8 mouse cellular contexts compared by ENCODE assay signal in genomic region chr6:38552636-38553000, GRCm38 (mm10). TPM values are rescaled to one million over a fixed set of nuclear protein-coding genes. Genes with fewer than 3 reads are reported as not detected.
DNase-seq lines count a peak whose midpoint lies in the region; ATAC-seq and TF ChIP-seq lines count a peak whose summit lies in the region.

No protein-coding gene starts in this region.

- no peaks in the 10 kb centered on the region for H3K9me3 ChIP-seq in intestine, postnatal 0 days (ENCODE audit: control insufficient read depth)
- no peaks in the 10 kb centered on the region for H3K9me3 ChIP-seq in neural tube, embryonic 12.5 days

- TF ChIP-seq POLR2A in lung, adult 2 months (IDR thresholded peaks at IDR 0.05; ENCODE audit: borderline replicate concordance, extremely low read depth, low read depth, low read length): no peak
- no peak for TF ChIP-seq POLR2A in embryonic fibroblast, embryonic 13.5 days (IDR thresholded peaks at IDR 0.05; ENCODE audit: low read depth, low read length)

- ATAC-seq in intestine, postnatal 0 days: no peak
- no peak for ATAC-seq in neural tube, embryonic 12.5 days (ENCODE audit: low FRiP score, low read depth)

- DNase-seq in lung, adult 2 months: no peak
- no peak for DNase-seq in lung, postnatal 25 days (ENCODE audit: low spot score)
- no peak for DNase-seq in urinary bladder, postnatal 4 days (ENCODE audit: low spot score in 2 of 2)
- no peak for DNase-seq in spleen, postnatal 36 days (ENCODE audit: low spot score in 2 of 2)
- no peak for DNase-seq in kidney, postnatal 10 days

- no peaks in the 10 kb centered on the region for H3K27me3 ChIP-seq in intestine, postnatal 0 days (replicated peaks; ENCODE audit: control insufficient read depth, insufficient read depth, low read length)
- no peaks in the 10 kb centered on the region for H3K27me3 ChIP-seq in neural tube, embryonic 12.5 days (replicated peaks)

- no peak overlapping the region for H3K27ac ChIP-seq in embryonic fibroblast, embryonic 13.5 days (ENCODE audit: insufficient read depth, low read length)
- H3K27ac ChIP-seq in intestine, postnatal 0 days (ENCODE audit: low read depth, low read length): no peak overlapping the region
- H3K27ac ChIP-seq in neural tube, embryonic 12.5 days: no peak overlapping the region

- TF ChIP-seq CTCF in lung, adult 2 months (IDR thresholded peaks at IDR 0.05; ENCODE audit: insufficient read depth, low read length): no peak
- TF ChIP-seq CTCF in embryonic fibroblast, embryonic 13.5 days (IDR thresholded peaks at IDR 0.05; ENCODE audit: borderline replicate concordance, insufficient read depth, low read length): no peak
- TF ChIP-seq CTCF in intestine, postnatal 0 days (IDR thresholded peaks at IDR 0.05; ENCODE audit: low read depth): no peak

- H3K4me3 ChIP-seq in lung, adult 2 months (replicated peaks; ENCODE audit: extremely low read depth, low read depth, low read length): peak overlapping the region; percentile 74
- peak overlapping the region; percentile 71; the same call in 1 of the 2 replicates for H3K4me3 ChIP-seq in embryonic fibroblast, embryonic 13.5 days (ENCODE audit: insufficient read depth, low read length)
- peak overlapping the region; percentile 81 for H3K4me3 ChIP-seq in intestine, postnatal 0 days (ENCODE audit: low read depth, low read length)
- H3K4me3 ChIP-seq in neural tube, embryonic 12.5 days: peak overlapping the region; percentile 87

- 0 out of 2 replicates have a peak, but pooled peaks cover 6% of the 10 kb centered on the region for H3K36me3 ChIP-seq in intestine, postnatal 0 days (ENCODE audit: control insufficient read depth, insufficient read depth)
- no peaks in the 10 kb centered on the region for H3K36me3 ChIP-seq in neural tube, embryonic 12.5 days

- peak overlapping the region; percentile 62 for H3K4me2 ChIP-seq in intestine, postnatal 0 days (replicated peaks; ENCODE audit: low read depth)
- peak overlapping the region; percentile 67 for H3K4me2 ChIP-seq in neural tube, embryonic 12.5 days (replicated peaks)

- H3K4me1 ChIP-seq in lung, adult 2 months (ENCODE audit: control insufficient read depth, insufficient read depth, low read length): peaks cover 3% of the 10 kb centered on the region; the same call in 1 of the 2 replicates
- no peaks in the 10 kb centered on the region for H3K4me1 ChIP-seq in embryonic fibroblast, embryonic 13.5 days (ENCODE audit: control insufficient read depth, insufficient read depth, low read length)
- no peaks in the 10 kb centered on the region; the same call in 1 of the 2 replicates for H3K4me1 ChIP-seq in intestine, postnatal 0 days (replicated peaks; ENCODE audit: control insufficient read depth, insufficient read depth, low read length)
- H3K4me1 ChIP-seq in neural tube, embryonic 12.5 days: peaks cover 8% of the 10 kb centered on the region; the same call in 1 of the 2 replicates

- 13% methylated on average over 5 of the region's 5 CpGs for WGBS in lung, adult 2 months
- 10% methylated on average over 5 of the region's 5 CpGs for WGBS in intestine, postnatal 0 days
- WGBS in neural tube, embryonic 12.5 days: 32% methylated on average over 5 of the region's 5 CpGs

- H3K9ac ChIP-seq in intestine, postnatal 0 days (ENCODE audit: low read depth, low read length): no peak overlapping the region
- H3K9ac ChIP-seq in neural tube, embryonic 12.5 days: peak overlapping the region; percentile 90; the same call in 1 of the 2 replicates

RNA-seq across cellular contexts. Expression of gene Luc7l2, which starts 1.5 kb away (rescaled TPM):
- 33.6 and 39.0 TPM in 2 replicates for polyA plus RNA-seq in lung, adult 2 months (2012; rRNA removed)
- 216 and 259 TPM in 2 replicates for polyA plus RNA-seq in embryonic fibroblast, embryonic 13.5 days (2011; ENCODE audit: insufficient read length, low read depth, missing spikeins)
- polyA plus RNA-seq in intestine, postnatal 0 days (2015; fragmentation: Nextera tagmentation; extraction: Ambion mirVana): 26.4 and 46.6 TPM in 2 replicates
- 46.9 and 50.7 TPM in 2 replicates for polyA plus RNA-seq in neural tube, embryonic 12.5 days (2016; fragmentation: Nextera tagmentation; extraction: Ambion mirVana)

RNA-seq across cellular contexts. Expression of gene Fmc1, which starts 19.3 kb away (rescaled TPM):
- polyA plus RNA-seq in lung, adult 2 months (2012; rRNA removed): 147 and 171 TPM in 2 replicates
- polyA plus RNA-seq in embryonic fibroblast, embryonic 13.5 days (2011; ENCODE audit: insufficient read length, low read depth, missing spikeins): 10.8 and 15.6 TPM in 2 replicates
- polyA plus RNA-seq in intestine, postnatal 0 days (2015; fragmentation: Nextera tagmentation; extraction: Ambion mirVana): 129 TPM in 2 replicates
- polyA plus RNA-seq in neural tube, embryonic 12.5 days (2016; fragmentation: Nextera tagmentation; extraction: Ambion mirVana): 124 and 126 TPM in 2 replicates
